Mouse (Mus musculus) limb, embryonic 13.5 days (tissue): ENCODE results near the gene Egr2. TPM values are rescaled to one million over a fixed set of nuclear protein-coding genes. Genes with fewer than 3 reads are reported as not detected.

ENCODE experiments used
- ATAC-seq: fragments of 200-750 bp; cut with Nextera tagmentation; 2 replicates; pipeline ENCODE4 v1.8.0; 2017; ENCODE audit warnings: low read depth, moderate number of reproducible peaks, moderate TSS enrichment; ENCODE audit not compliant: low FRiP score
- H3K27ac ChIP-seq: fragments of 300-500 bp; sonication (generic); 2 replicates; pipeline ENCODE4 v1.5.1; 2015; ENCODE audit warnings: inconsistent platforms, mild to moderate bottlenecking, moderate library complexity
- H3K27me3 ChIP-seq: fragments of 300-500 bp; sonication (generic); 2 replicates; pipeline ENCODE4 v1.6.1; 2015; ENCODE audit warnings: mild to moderate bottlenecking, inconsistent platforms
- H3K36me3 ChIP-seq: fragments of 300-500 bp; sonication (generic); 2 replicates; pipeline ENCODE4 v1.6.1; 2015; ENCODE audit warnings: inconsistent platforms, mild to moderate bottlenecking, moderate library complexity
- H3K4me1 ChIP-seq: fragments of 300-500 bp; sonication (generic); 2 replicates; pipeline ENCODE4 v1.6.1; 2015; ENCODE audit warnings: inconsistent platforms
- H3K4me2 ChIP-seq: fragments of 300-500 bp; sonication (generic); replicated peaks from 2 replicates; pipeline ENCODE4 v1.6.1; 2015; ENCODE audit warnings: inconsistent platforms, mild to moderate bottlenecking, moderate library complexity
- H3K4me3 ChIP-seq: fragments of 300-500 bp; sonication (generic); 2 replicates; pipeline ENCODE4 v1.5.1; 2015; ENCODE audit warnings: moderate library complexity, mild to moderate bottlenecking, inconsistent platforms
- H3K9ac ChIP-seq: fragments of 300-500 bp; sonication (generic); 2 replicates; pipeline ENCODE4 v1.6.1; 2015; ENCODE audit warnings: mild to moderate bottlenecking, inconsistent platforms
- H3K9me3 ChIP-seq: fragments of 300-500 bp; sonication (generic); 2 replicates; pipeline ENCODE4 v1.6.1; 2016; ENCODE audit warnings: inconsistent platforms
- WGBS: fragments of 180-500 bp; shearing (Covaris S2); methylation state at CpG from one replicate; pipeline ENCODE4 v1.1.7; 2015; 5-methylcytosine and 5-hydroxymethylcytosine counted together
- polyA plus RNA-seq: library from polyadenylated mRNA; unstranded; fragments of >200 nt; fragmentation: Nextera tagmentation; extraction: Ambion mirVana; gene quantifications from 2 replicates; pipeline ENCODE4 v1.2.1, GENCODE M21; 2015

Gene Egr2
- 0.87 and 1.6 TPM in 2 replicates for polyA plus RNA-seq

GRCm38 (mm10) chr10:67535256-67535655 lies at the start of gene Egr2:
Gene Egr2 (plus strand): TSS chr10:67535475.
- Histone ChIP-seq H3K27ac (no peak within 1 kb of the TSS), H3K27me3 (peaks cover 89% of the 10 kb centered on the region), H3K9ac (peak within 1 kb of the TSS; percentile 57)

GRCm38 (mm10) chr10:67487496-67487895 lies 47.8 kb upstream of the Egr2 start:
- Histone ChIP-seq H3K27ac (no peak overlapping the region), H3K4me1 (no peaks in the 10 kb centered on the region), H3K9ac (no peak overlapping the region), H3K4me3 (no peak overlapping the region), H3K27me3 (no peaks in the 10 kb centered on the region), H3K4me2 (no peak overlapping the region), H3K36me3 (no peaks in the 10 kb centered on the region), H3K9me3 (peaks cover 14% of the 10 kb centered on the region)
- no peak for ATAC-seq
- WGBS = 89% methylated on average over 7 of the region's 7 CpGs

More at GRCm38 (mm10) chr10:67535256-67535655, at the start of gene Egr2:
- Histone ChIP-seq H3K9me3 (no peaks in the 10 kb centered on the region), H3K4me1 (peaks cover 34% of the 10 kb centered on the region), H3K36me3 (no peaks in the 10 kb centered on the region), H3K4me2 (peak within 1 kb of the TSS; percentile 98), H3K4me3 (peak within 1 kb of the TSS; percentile 64)
- no peak for ATAC-seq
- under 1% methylated on average over 28 of the region's 37 CpGs for WGBS

GRCm38 (mm10) chr10:67489836-67490235 lies 45.4 kb upstream of the Egr2 start:
- no peak overlapping the region for H3K27ac ChIP-seq
- H3K36me3 ChIP-seq = no peaks in the 10 kb centered on the region
- H3K9ac ChIP-seq = no peak overlapping the region
- H3K4me1 ChIP-seq = no peaks in the 10 kb centered on the region
- H3K9me3 ChIP-seq = peaks cover 10% of the 10 kb centered on the region
- H3K27me3 ChIP-seq = no peaks in the 10 kb centered on the region
- H3K4me3 ChIP-seq = no peak overlapping the region
- no peak for ATAC-seq
- WGBS = 79% methylated on average over 6 of the region's 6 CpGs
- no peak overlapping the region for H3K4me2 ChIP-seq

GRCm38 (mm10) chr10:67490632-67491031 lies 44.6 kb upstream of the Egr2 start:
- no peak overlapping the region for H3K27ac ChIP-seq

GRCm38 (mm10) chr10:67492161-67492571 lies 43.1 kb upstream of the Egr2 start:
- no peaks in the 10 kb centered on the region for H3K9me3 ChIP-seq
- H3K4me1 ChIP-seq = no peaks in the 10 kb centered on the region
- H3K4me3 ChIP-seq = no peak overlapping the region
- H3K27me3 ChIP-seq = no peaks in the 10 kb centered on the region
- ATAC-seq = no peak
- no peak overlapping the region for H3K27ac ChIP-seq
- 78% methylated on average over 11 of the region's 11 CpGs for WGBS
- H3K36me3 ChIP-seq = no peaks in the 10 kb centered on the region
- no peak overlapping the region for H3K4me2 ChIP-seq
- no peak overlapping the region for H3K9ac ChIP-seq

More at GRCm38 (mm10) chr10:67490632-67491031, 44.6 kb upstream of the Egr2 start:
- peaks cover 2% of the 10 kb centered on the region; the same call in 1 of the 2 replicates for H3K9me3 ChIP-seq
- H3K36me3 ChIP-seq = no peaks in the 10 kb centered on the region
- H3K4me1 ChIP-seq = no peaks in the 10 kb centered on the region
- no peak overlapping the region for H3K4me3 ChIP-seq
- 84% methylated on average over 5 of the region's 5 CpGs for WGBS
- no peaks in the 10 kb centered on the region for H3K27me3 ChIP-seq
- ATAC-seq = no peak
- no peak overlapping the region for H3K9ac ChIP-seq
- H3K4me2 ChIP-seq = no peak overlapping the region

- H3K27me3 ChIP-seq = no peaks in the 10 kb centered on the region
- H3K27ac ChIP-seq = no peak overlapping the region
- H3K4me1 ChIP-seq = no peaks in the 10 kb centered on the region
- H3K36me3 ChIP-seq = no peaks in the 10 kb centered on the region
- no peak for ATAC-seq
- no peak overlapping the region for H3K4me3 ChIP-seq
- H3K4me2 ChIP-seq = no peak overlapping the region
- H3K9me3 ChIP-seq = no peaks in the 10 kb centered on the region
- no peak overlapping the region for H3K9ac ChIP-seq
- WGBS = 89% methylated on average over 8 of the region's 8 CpGs
Measured at GRCm38 (mm10) chr10:67493556-67493955, 41.7 kb upstream of the Egr2 start.

- Histone ChIP-seq H3K36me3 (no peaks in the 10 kb centered on the region), H3K4me2 (no peak overlapping the region), H3K9me3 (no peaks in the 10 kb centered on the region), H3K4me1 (no peaks in the 10 kb centered on the region), H3K27ac (no peak overlapping the region), H3K4me3 (no peak overlapping the region), H3K27me3 (no peaks in the 10 kb centered on the region), H3K9ac (no peak overlapping the region)
- no peak for ATAC-seq
- 86% methylated on average over 15 of the region's 15 CpGs for WGBS
Measured at GRCm38 (mm10) chr10:67497144-67497892, 38.0 kb upstream of the Egr2 start.

GRCm38 (mm10) chr10:67497951-67498350 lies 37.3 kb upstream of the Egr2 start:
- no peaks in the 10 kb centered on the region for H3K4me1 ChIP-seq
- no peak for ATAC-seq
- H3K4me3 ChIP-seq = no peak overlapping the region
- H3K9me3 ChIP-seq = no peaks in the 10 kb centered on the region
- no peak overlapping the region for H3K4me2 ChIP-seq
- no peaks in the 10 kb centered on the region for H3K36me3 ChIP-seq
- no peak overlapping the region for H3K27ac ChIP-seq
- no peaks in the 10 kb centered on the region for H3K27me3 ChIP-seq
- no peak overlapping the region for H3K9ac ChIP-seq
- 94% methylated on average over 9 of the region's 9 CpGs for whole genome bisulfite sequencing

GRCm38 (mm10) chr10:67503320-67503995 lies 31.8 kb upstream of the Egr2 start:
- no peak overlapping the region for H3K27ac ChIP-seq
- ATAC-seq = no peak
- H3K4me3 ChIP-seq = no peak overlapping the region
- no peak overlapping the region for H3K4me2 ChIP-seq
- no peaks in the 10 kb centered on the region for H3K36me3 ChIP-seq
- H3K9me3 ChIP-seq = no peaks in the 10 kb centered on the region
- 0 out of 2 replicates have a peak, but pooled peaks cover 7% of the 10 kb centered on the region for H3K4me1 ChIP-seq
- WGBS = 63% methylated on average over 15 of the region's 15 CpGs
- no peaks in the 10 kb centered on the region for H3K27me3 ChIP-seq
- H3K9ac ChIP-seq = no peak overlapping the region

GRCm38 (mm10) chr10:67504046-67504445 lies 31.2 kb upstream of the Egr2 start:
- ATAC-seq = no peak
- WGBS = 60% methylated on average over 5 of the region's 5 CpGs
- no peak overlapping the region for H3K27ac ChIP-seq
- no peak overlapping the region for H3K4me2 ChIP-seq
- no peaks in the 10 kb centered on the region for H3K36me3 ChIP-seq
- no peaks in the 10 kb centered on the region for H3K27me3 ChIP-seq
- no peak overlapping the region for H3K9ac ChIP-seq
- H3K4me3 ChIP-seq = no peak overlapping the region
- H3K9me3 ChIP-seq = no peaks in the 10 kb centered on the region
- H3K4me1 ChIP-seq = 0 out of 2 replicates have a peak, but pooled peaks cover 7% of the 10 kb centered on the region

GRCm38 (mm10) chr10:67505248-67505647 lies 30.0 kb upstream of the Egr2 start:
- no peak overlapping the region for H3K4me3 ChIP-seq
- no peak overlapping the region for H3K9ac ChIP-seq
- no peaks in the 10 kb centered on the region for H3K27me3 ChIP-seq
- no peaks in the 10 kb centered on the region for H3K9me3 ChIP-seq
- ATAC-seq = no peak
- no peak overlapping the region for H3K4me2 ChIP-seq
- 0 out of 2 replicates have a peak, but pooled peaks cover 7% of the 10 kb centered on the region for H3K4me1 ChIP-seq
- no peak overlapping the region for H3K27ac ChIP-seq
- H3K36me3 ChIP-seq = no peaks in the 10 kb centered on the region
- 66% methylated on average over 3 of the region's 3 CpGs for WGBS

- Histone ChIP-seq H3K4me2 (no peak overlapping the region), H3K27ac (no peak overlapping the region), H3K36me3 (no peaks in the 10 kb centered on the region), H3K4me3 (no peak overlapping the region), H3K4me1 (peaks cover 4% of the 10 kb centered on the region; the same call in 1 of the 2 replicates), H3K9me3 (no peaks in the 10 kb centered on the region), H3K9ac (no peak overlapping the region), H3K27me3 (no peaks in the 10 kb centered on the region)
- WGBS = 64% methylated on average over 8 of the region's 8 CpGs
- ATAC-seq = no peak
Measured at GRCm38 (mm10) chr10:67512211-67512610, 23.1 kb upstream of the Egr2 start.
